Mouse (Mus musculus) limb, embryonic 12.5 days (tissue): ENCODE data around the gene Per2. TPM values are rescaled to one million over a fixed set of nuclear protein-coding genes. Genes with fewer than 3 reads are reported as not detected.
A peak's percentile ranks its signal among the peaks of the same experiment; 100 is the strongest.

Experiments used
- ATAC-seq: fragments of 200-750 bp; cut with Nextera tagmentation; 2 replicates; pipeline ENCODE4 v1.8.0; 2017; ENCODE audit warnings: low read depth, moderate TSS enrichment; ENCODE audit not compliant: insufficient number of reproducible peaks, insufficient read depth, low FRiP score, low TSS enrichment
- H3K27ac ChIP-seq: fragments of 300-500 bp; sonication (generic); 2 replicates; pipeline ENCODE4 v1.5.1; 2016; ENCODE audit warnings: mild to moderate bottlenecking, moderate library complexity
- H3K27me3 ChIP-seq: fragments of 300-500 bp; sonication (generic); 2 replicates; pipeline ENCODE4 v1.6.1; 2016; ENCODE audit warnings: mild to moderate bottlenecking, moderate library complexity
- H3K36me3 ChIP-seq: fragments of 300-500 bp; sonication (generic); 2 replicates; pipeline ENCODE4 v1.6.1; 2016; ENCODE audit warnings: mild to moderate bottlenecking, moderate library complexity
- H3K4me1 ChIP-seq: fragments of 300-500 bp; sonication (generic); replicated peaks from 2 replicates; pipeline ENCODE4 v1.6.1; 2016
- H3K4me2 ChIP-seq: fragments of 300-500 bp; sonication (generic); 2 replicates; pipeline ENCODE4 v1.6.1; 2016; ENCODE audit warnings: mild to moderate bottlenecking, moderate library complexity
- H3K4me3 ChIP-seq: fragments of 300-500 bp; sonication (generic); replicated peaks from 2 replicates; pipeline ENCODE4 v1.5.1; 2016; ENCODE audit warnings: mild to moderate bottlenecking
- H3K9ac ChIP-seq: fragments of 300-500 bp; sonication (generic); replicated peaks from 2 replicates; pipeline ENCODE4 v1.6.1; 2016; ENCODE audit warnings: mild to moderate bottlenecking, moderate library complexity
- H3K9me3 ChIP-seq: fragments of 300-500 bp; sonication (generic); 2 replicates; pipeline ENCODE4 v1.6.1; 2016; ENCODE audit warnings: mild to moderate bottlenecking, moderate library complexity
- WGBS: fragments of 180-500 bp; shearing (Covaris S2); methylation state at CpG from one replicate; pipeline ENCODE4 v1.1.7; 2016; 5-methylcytosine and 5-hydroxymethylcytosine counted together
- polyA plus RNA-seq: library from polyadenylated mRNA; unstranded; fragments of >200 nt; fragmentation: Nextera tagmentation; extraction: Ambion mirVana; gene quantifications from 2 replicates; pipeline ENCODE4 v1.2.1, GENCODE M21; 2016

The Per2 gene
- polyA plus RNA-seq, 1 experiment from 2014 or later: 1.9 TPM

DNA sequence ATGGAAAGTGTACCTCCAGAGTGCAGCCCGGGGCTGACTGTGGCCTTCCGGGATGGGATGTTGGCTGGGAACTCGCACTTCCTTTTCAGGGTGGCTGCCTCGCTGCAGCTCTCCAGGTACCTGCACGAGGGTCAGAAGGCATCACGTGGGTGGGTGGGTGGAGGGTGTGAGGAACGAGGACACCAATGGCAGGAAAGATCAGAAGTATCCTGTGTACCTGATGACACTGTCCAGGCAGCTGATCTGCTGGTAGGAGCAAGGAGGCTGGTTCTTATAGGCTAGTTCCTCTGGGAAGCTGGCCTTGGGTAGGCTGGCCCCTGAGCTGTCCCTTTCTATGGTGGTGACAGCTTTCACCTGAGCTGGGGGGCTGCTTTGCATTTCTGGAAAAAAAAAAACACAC is 28.4 kb downstream of the Per2 start:
- ATAC-seq: no peak
- H3K4me1 ChIP-seq: no peaks in the 10 kb centered on the region; the same call in 1 of the 2 replicates
- no peaks in the 10 kb centered on the region for H3K27me3 ChIP-seq
- H3K4me3 ChIP-seq: no peak overlapping the region
- 0 out of 2 replicates have a peak, but pooled peaks cover 8% of the 10 kb centered on the region for H3K36me3 ChIP-seq
- H3K27ac ChIP-seq: no peak overlapping the region
- WGBS: 78% methylated on average over 7 of the region's 7 CpGs
- no peaks in the 10 kb centered on the region for H3K9me3 ChIP-seq
- H3K4me2 ChIP-seq: no peak overlapping the region
- H3K9ac ChIP-seq: no peak overlapping the region

DNA sequence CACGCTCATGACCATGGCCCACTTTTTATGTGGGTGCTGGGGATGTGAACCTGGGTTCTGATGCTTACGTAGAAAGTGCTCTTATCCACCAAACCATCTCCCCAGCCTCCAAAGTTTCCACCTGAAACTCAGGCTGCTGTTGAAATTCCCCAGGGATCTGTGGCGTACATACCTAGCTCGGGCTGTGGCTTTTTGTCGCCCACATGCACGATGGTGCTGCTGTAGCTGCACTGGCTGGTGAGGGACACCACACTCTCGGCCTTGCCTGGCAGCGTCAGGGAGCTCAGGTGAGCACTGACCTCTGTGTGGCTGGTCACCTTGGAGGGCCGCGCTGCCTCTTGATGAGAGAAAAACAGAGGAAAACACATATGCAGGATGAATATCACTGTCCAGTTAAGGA is 29.9 kb downstream of the Per2 start:
- Histone ChIP-seq H3K9ac (no peak overlapping the region), H3K4me3 (no peak overlapping the region), H3K27me3 (no peaks in the 10 kb centered on the region), H3K36me3 (0 out of 2 replicates have a peak, but pooled peaks cover 8% of the 10 kb centered on the region), H3K27ac (no peak overlapping the region), H3K4me1 (peaks cover 7% of the 10 kb centered on the region; the same call in 1 of the 2 replicates), H3K4me2 (no peak overlapping the region), H3K9me3 (no peaks in the 10 kb centered on the region)
- ATAC-seq: no peak
- WGBS: 90% methylated on average over 10 of the region's 10 CpGs

DNA sequence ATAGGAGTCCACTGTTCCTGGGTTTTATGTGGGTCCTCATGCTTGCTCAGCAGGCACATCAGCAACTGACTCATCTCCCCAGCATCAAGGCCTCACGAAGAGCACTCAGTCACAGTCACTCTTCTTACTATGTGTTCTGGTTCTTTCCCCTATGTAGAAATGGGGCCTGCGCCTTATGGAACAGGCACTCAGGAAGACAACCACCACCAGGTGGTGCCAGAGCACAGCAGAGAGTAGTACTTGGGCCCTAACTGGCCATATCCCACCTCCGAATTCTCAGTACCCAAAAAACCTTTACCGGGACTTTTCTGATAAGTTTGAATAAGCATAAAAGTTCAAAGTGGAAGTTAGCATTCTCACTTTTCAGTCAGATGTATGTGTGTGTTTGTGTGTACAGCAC is 30.5 kb downstream of the Per2 start:
- no peak overlapping the region for H3K27ac ChIP-seq
- no peaks in the 10 kb centered on the region for H3K9me3 ChIP-seq
- 37% methylated on average over 4 of the region's 4 CpGs for WGBS
- no peaks in the 10 kb centered on the region for H3K27me3 ChIP-seq
- H3K9ac ChIP-seq: no peak overlapping the region
- H3K4me1 ChIP-seq: peaks cover 13% of the 10 kb centered on the region
- no peak for ATAC-seq
- no peak overlapping the region for H3K4me3 ChIP-seq
- H3K4me2 ChIP-seq: no peak overlapping the region
- 0 out of 2 replicates have a peak, but pooled peaks cover 8% of the 10 kb centered on the region for H3K36me3 ChIP-seq

DNA sequence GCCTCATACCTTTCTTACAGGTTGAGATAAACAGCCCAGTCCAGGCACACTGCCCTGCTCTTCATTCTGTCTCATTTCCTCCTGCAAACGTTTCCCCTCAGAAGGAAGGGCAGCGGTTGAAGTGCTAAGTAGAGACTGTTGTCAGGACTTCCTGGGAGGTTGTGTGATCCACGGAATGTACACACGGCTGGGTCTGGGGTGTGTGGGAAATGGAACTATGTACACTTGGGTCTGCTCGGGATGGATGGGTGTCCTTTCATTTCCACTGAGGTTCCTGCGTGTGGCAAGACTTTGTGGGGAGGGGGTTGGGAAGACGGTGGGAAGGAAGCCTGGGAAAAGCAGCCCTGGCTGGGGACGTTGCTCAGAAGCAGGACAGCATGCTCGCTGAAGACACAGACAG is 32.7 kb downstream of the Per2 start:
- no peak overlapping the region for H3K4me3 ChIP-seq
- no peak for ATAC-seq
- H3K27ac ChIP-seq: no peak overlapping the region
- 80% methylated on average over 9 of the region's 9 CpGs for WGBS
- H3K36me3 ChIP-seq: 0 out of 2 replicates have a peak, but pooled peaks cover 8% of the 10 kb centered on the region
- no peaks in the 10 kb centered on the region for H3K27me3 ChIP-seq
- H3K4me2 ChIP-seq: no peak overlapping the region
- H3K9ac ChIP-seq: no peak overlapping the region
- peaks cover 16% of the 10 kb centered on the region for H3K4me1 ChIP-seq
- H3K9me3 ChIP-seq: no peaks in the 10 kb centered on the region

DNA sequence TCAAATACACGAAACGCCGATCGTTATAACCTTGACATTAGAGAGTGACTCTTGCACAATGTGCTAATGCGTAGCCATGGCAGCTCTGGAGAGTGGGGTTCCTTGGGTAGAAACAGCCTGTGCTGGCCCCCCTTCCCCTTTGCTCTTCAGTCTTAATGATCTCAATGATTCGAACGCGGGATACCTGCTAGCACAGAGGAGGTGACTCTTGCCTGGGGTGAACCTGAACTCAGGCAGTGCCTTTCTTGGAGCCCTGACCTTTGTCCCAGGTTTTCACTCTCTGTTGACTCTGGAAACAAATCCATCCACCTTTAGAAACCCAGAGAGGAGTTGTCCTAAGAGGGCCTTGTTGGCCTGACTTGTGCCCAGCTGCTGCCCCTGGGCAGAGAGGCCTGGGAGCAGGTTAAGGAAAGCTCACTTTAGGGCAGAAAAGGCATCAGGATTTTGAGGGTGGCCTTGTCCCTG is 38.5 kb downstream of the Per2 start:
- Histone ChIP-seq H3K36me3 (0 out of 2 replicates have a peak, but pooled peaks cover 3% of the 10 kb centered on the region), H3K27ac (no peak overlapping the region), H3K27me3 (no peaks in the 10 kb centered on the region), H3K4me3 (no peak overlapping the region), H3K9ac (no peak overlapping the region), H3K4me2 (no peak overlapping the region), H3K4me1 (peaks cover 16% of the 10 kb centered on the region), H3K9me3 (no peaks in the 10 kb centered on the region)
- WGBS: 88% methylated on average over 8 of the region's 8 CpGs
- ATAC-seq: no peak

DNA sequence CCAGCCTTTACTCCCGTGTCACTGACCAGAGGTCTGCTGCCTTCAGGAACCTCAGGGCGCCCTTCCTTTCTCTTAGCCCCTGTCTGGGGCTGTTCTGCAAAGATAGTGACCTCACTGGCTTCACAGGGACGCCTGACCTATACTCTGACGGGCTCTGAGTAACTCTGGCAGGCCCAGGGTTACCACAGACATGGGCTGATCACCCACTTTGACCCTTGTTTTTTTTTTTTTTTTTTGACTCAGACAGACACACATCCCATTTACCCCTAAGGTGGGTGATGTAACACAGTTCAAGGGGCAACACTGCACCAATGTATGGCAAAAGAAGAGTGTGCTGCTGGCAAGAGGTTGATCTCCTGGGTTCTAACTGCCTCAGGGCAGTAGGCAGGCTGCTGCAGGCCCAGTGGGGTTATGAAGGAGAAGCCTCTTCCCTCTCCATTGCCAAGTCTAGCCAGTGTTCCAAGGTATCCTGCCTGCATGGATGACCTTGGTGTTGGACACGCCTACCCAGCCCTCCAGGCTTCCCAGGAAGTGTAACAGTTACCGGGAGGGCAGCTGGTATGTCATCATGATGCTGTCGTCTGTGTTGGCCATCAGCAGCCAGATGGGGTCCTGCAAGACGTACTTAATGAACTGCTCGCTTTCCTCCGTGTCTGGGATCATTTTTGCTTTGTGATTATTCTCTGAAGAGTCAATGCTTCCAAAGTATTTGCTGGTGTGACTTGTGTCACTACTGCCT is 39.1 kb downstream of the Per2 start:
- Histone ChIP-seq H3K4me1 (peaks cover 20% of the 10 kb centered on the region), H3K36me3 (0 out of 2 replicates have a peak, but pooled peaks cover 3% of the 10 kb centered on the region), H3K4me3 (no peak overlapping the region), H3K4me2 (no peak overlapping the region), H3K9ac (no peak overlapping the region), H3K9me3 (no peaks in the 10 kb centered on the region), H3K27me3 (no peaks in the 10 kb centered on the region), H3K27ac (no peak overlapping the region)
- WGBS: 61% methylated on average over 10 of the region's 10 CpGs
- ATAC-seq: no peak

DNA sequence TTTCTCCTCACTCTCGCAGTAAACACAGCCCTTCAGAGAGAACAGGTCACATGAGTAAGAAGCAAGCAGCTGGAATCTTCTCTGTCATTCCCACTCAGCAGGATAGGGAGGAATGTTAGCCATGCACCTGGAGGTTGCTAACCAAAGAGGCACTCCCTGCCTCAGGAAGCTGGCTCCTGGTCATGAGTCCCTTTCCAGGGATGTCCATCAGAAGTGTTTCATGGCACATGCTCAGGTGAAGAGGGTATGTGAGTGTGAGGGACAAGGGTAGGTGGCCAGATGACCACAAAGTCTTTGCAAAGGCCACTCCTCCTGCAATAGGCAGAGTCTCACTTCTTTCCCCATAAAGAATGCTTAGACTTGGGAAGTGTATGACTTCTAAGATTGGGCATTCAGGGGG is 41.1 kb downstream of the Per2 start:
- Histone ChIP-seq H3K9ac (no peak overlapping the region), H3K4me3 (no peak overlapping the region), H3K4me2 (no peak overlapping the region), H3K27me3 (no peaks in the 10 kb centered on the region), H3K4me1 (peaks cover 21% of the 10 kb centered on the region), H3K27ac (no peak overlapping the region), H3K36me3 (0 out of 2 replicates have a peak, but pooled peaks cover 3% of the 10 kb centered on the region), H3K9me3 (no peaks in the 10 kb centered on the region)
- WGBS: 68% methylated on average over 1 of the region's 1 CpGs
- ATAC-seq: no peak

DNA sequence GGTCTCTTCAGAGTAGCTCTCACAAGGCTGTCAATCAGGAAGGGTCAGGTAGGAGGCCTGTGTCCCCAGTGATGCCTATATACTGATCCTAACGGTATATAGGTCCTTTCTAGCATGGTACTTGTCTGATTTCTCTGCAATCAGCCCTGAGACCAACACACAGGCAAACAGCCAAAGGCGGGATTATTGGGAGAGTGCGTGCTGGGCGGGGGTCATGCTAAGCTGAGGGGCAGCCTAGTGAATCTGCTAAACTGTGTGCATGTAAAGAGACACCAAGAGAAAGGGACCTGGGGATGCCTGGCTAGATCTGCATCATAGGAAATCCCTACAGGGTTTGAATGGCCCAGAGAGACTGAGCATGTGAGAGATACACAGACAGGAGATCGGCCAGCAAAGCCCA is 43.8 kb downstream of the Per2 start:
- no peak for ATAC-seq
- Histone ChIP-seq H3K27ac (peak overlapping the region; percentile 96), H3K4me1 (peaks cover 35% of the 10 kb centered on the region), H3K4me3 (no peak overlapping the region), H3K27me3 (no peaks in the 10 kb centered on the region), H3K9me3 (no peaks in the 10 kb centered on the region), H3K9ac (peak overlapping the region; percentile 84; the same call in 1 of the 2 replicates), H3K36me3 (0 out of 2 replicates have a peak, but pooled peaks cover 8% of the 10 kb centered on the region), H3K4me2 (peak overlapping the region; percentile 96; the same call in 1 of the 2 replicates)
- WGBS: 71% methylated on average over 5 of the region's 5 CpGs

DNA sequence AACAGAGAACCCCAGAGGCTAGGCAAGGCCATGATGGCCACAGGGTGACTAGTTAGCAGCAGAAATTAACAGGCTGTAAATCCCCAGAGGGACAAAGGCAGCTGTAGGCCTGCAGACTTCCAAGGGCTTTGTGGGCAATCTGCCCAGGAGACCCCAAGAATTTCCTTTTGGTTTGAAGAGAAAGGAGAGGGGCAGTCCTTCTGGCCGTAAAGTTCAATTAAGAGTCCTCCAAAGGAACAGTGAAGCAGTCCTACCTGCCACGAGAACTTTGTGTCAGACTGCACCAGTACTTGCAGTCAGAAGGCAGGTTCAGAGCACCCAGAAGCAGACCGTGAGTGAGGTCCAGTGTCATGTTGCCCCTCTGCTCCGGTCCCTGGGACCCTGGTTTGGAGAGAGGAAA is 44.2 kb downstream of the Per2 start:
- H3K4me2 ChIP-seq: peak overlapping the region; percentile 96
- H3K36me3 ChIP-seq: 0 out of 2 replicates have a peak, but pooled peaks cover 8% of the 10 kb centered on the region
- ATAC-seq: no peak
- peak overlapping the region; percentile 84 for H3K9ac ChIP-seq
- peak overlapping the region; percentile 96 for H3K27ac ChIP-seq
- 0 out of 2 replicates have a peak overlapping the region, but pooled peaks have one; percentile 74 for H3K4me3 ChIP-seq
- H3K9me3 ChIP-seq: no peaks in the 10 kb centered on the region
- no peaks in the 10 kb centered on the region for H3K27me3 ChIP-seq
- peaks cover 35% of the 10 kb centered on the region for H3K4me1 ChIP-seq
- 24% methylated on average over 4 of the region's 4 CpGs for WGBS

DNA sequence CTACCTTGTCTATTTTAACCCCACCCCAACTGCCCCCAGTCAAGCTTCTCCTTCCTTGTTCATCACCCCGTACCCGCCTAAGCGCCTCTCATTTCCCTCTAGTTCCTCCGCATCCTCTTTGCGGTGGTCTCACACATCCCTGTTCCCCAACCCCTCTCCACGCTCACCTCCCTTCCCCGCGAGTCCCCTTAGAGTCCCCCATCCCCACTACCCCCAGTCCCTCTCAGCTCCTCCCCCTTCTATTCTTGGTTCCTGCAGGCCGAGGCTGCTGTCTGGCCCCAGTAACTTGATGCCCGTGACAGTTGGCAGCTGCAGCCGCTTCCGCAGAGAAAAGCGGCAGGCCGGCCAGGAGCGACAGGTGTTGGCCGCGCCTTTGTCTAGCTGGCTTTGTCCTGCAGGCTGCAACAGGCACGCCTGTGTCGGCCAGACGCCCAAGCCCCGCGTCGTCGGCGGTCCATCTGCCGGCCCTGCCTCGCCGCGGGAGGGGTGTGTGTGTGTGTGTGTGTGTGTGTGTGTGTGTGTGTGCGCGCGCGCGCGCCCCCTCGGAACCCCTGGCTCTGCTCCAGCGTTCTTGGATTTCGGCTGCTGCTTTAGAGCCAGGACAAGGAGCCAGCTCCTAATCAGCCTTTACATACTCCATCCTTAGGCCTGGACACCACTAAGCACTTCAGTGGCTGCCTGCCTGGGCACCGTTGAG is 45.1 kb downstream of the Per2 start, which contains the start of gene Hes6:
TSS of gene Hes6 (minus strand) at position 141 of the 697 bp plus-strand sequence.
- 0 out of 2 replicates have a peak, but pooled peaks cover 5% of the 10 kb centered on the region for H3K36me3 ChIP-seq
- peak; percentile 27 for ATAC-seq
- H3K9ac ChIP-seq: peak within 1 kb of the TSS; percentile 84
- peaks cover 35% of the 10 kb centered on the region for H3K4me1 ChIP-seq
- H3K9me3 ChIP-seq: no peaks in the 10 kb centered on the region
- under 1% methylated on average over 32 of the region's 39 CpGs for WGBS
- H3K4me3 ChIP-seq: peak within 1 kb of the TSS; percentile 74
- no peaks in the 10 kb centered on the region for H3K27me3 ChIP-seq
- peak within 1 kb of the TSS; percentile 96 for H3K27ac ChIP-seq
- peak within 1 kb of the TSS; percentile 96 for H3K4me2 ChIP-seq

DNA sequence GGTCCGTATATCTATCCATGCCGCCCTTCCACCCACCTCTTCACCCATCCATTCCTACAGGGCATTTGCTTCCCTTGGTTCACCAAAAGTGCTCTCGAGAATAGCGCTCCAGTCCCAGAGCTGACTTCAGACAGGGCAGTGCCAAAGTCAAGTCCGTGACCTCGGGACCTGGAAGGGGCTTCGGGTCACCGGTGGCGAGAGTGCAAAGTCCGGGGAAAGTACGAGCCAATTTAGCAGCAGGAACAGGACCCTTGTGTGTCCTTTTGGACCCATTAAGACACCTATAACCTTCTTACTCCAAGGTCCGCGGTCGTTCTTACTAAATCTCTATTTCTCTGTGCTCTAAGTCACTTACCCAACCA is 45.6 kb downstream of the Per2 start:
- Histone ChIP-seq H3K9ac (peak overlapping the region; percentile 84), H3K36me3 (0 out of 2 replicates have a peak, but pooled peaks cover 5% of the 10 kb centered on the region), H3K27me3 (no peaks in the 10 kb centered on the region), H3K27ac (peak overlapping the region; percentile 96), H3K4me1 (peaks cover 35% of the 10 kb centered on the region), H3K4me3 (peak overlapping the region; percentile 74), H3K4me2 (peak overlapping the region; percentile 96), H3K9me3 (no peaks in the 10 kb centered on the region)
- ATAC-seq: no peak; the same call in 1 of the 2 replicates
- under 1% methylated on average over 14 of the region's 14 CpGs for WGBS
